23 mouse cellular contexts compared by ENCODE assay signal in genomic region chr1:77233010-77233409, GRCm38 (mm10).
DNase-seq lines count a peak whose midpoint lies in the region; ATAC-seq and TF ChIP-seq lines count a peak whose summit lies in the region.
"Had no signal": no experiment of that assay in that cellular context is flagged by ENCODE, and none has a peak within 500 bp of the region (broad histone marks: within the 10 kb centered on the region; RNA-seq: fewer than 3 reads in every experiment).

No protein-coding gene starts in this region.

- intact Hi-C loops in heart, adult 2 months (cut with DNase I) = no loop called here
- intact Hi-C loops in heart, postnatal 14 days (cut with DNase I) = no loop called here

- no peak for TF ChIP-seq EP300 in heart, adult 2 months (IDR thresholded peaks at IDR 0.05; ENCODE audit: insufficient read depth, low read depth, low read length)

- H3K27ac ChIP-seq in heart, adult 2 months = no peak overlapping the region
- H3K27ac ChIP-seq in heart, embryonic 12.5 days (ENCODE audit: poor library complexity, severe bottlenecking) = no peak overlapping the region
- H3K27ac ChIP-seq: embryonic facial prominence, embryonic 10.5 days; forebrain, embryonic 12.5 days; hindbrain, embryonic 10.5 days; hindbrain, postnatal 0 days; left cerebral cortex, adult 2 months; limb, embryonic 10.5 days; lung, embryonic 15.5 days had no signal

- no peak for TF ChIP-seq CTCF in heart, adult 2 months (IDR thresholded peaks at IDR 0.05)

- TF ChIP-seq POLR2A in heart, adult 2 months (IDR thresholded peaks at IDR 0.05; ENCODE audit: insufficient read depth, low read depth, low read length) = no peak

- H3K4me1 ChIP-seq in heart, adult 2 months (ENCODE audit: control insufficient read depth, insufficient read depth, low read length) = peaks cover 1% of the 10 kb centered on the region
- peaks cover 7% of the 10 kb centered on the region for H3K4me1 ChIP-seq in heart, embryonic 12.5 days (replicated peaks)
- H3K4me1 ChIP-seq: forebrain, embryonic 12.5 days; lung, embryonic 15.5 days had no signal

- WGBS in heart, adult 2 months = 55% methylated on average over 4 of the region's 4 CpGs
- WGBS in heart, embryonic 12.5 days = 63% methylated on average over 4 of the region's 4 CpGs

- no peak overlapping the region for H3K4me2 ChIP-seq in heart, embryonic 12.5 days
- H3K4me2 ChIP-seq: forebrain, embryonic 12.5 days; liver, embryonic 11.5 days; lung, embryonic 15.5 days had no signal

- peak; percentile 25 to 54 for DNase-seq in heart, adult 2 months
- DNase-seq in heart, adult 8-10 months (ENCODE audit: low spot score) = peak; percentile 58
- DNase-seq in heart, postnatal 14 days = peak; percentile 21 to 29
- peak; percentile 48 for DNase-seq in kidney, postnatal 14 days
- DNase-seq in layer of hippocampus, adult 11-12 months (ENCODE audit: low spot score) = no peak
- DNase-seq in frontal cortex, postnatal 10 days (ENCODE audit: low spot score in 2 of 2) = no peak
- DNase-seq: adrenal gland, adult 8-10 months; cerebellum, adult 11 months; cerebellum, postnatal 14 days; layer of hippocampus, adult 9-11 months; lung, postnatal 4 days; right cerebral cortex, postnatal 14 days; thymus, postnatal 36 days had no signal

- no peak overlapping the region for H3K4me3 ChIP-seq in heart, adult 2 months
- no peak overlapping the region for H3K4me3 ChIP-seq in heart, embryonic 12.5 days
- H3K4me3 ChIP-seq: embryonic facial prominence, embryonic 10.5 days; forebrain, embryonic 12.5 days; hindbrain, embryonic 10.5 days; left cerebral cortex, adult 2 months; limb, embryonic 10.5 days; lung, embryonic 15.5 days had no signal

- H3K9me3 ChIP-seq in heart, embryonic 12.5 days (replicated peaks) = 0 out of 2 replicates have a peak, but pooled peaks cover 4% of the 10 kb centered on the region
- H3K9me3 ChIP-seq: embryonic facial prominence, embryonic 10.5 days; forebrain, embryonic 12.5 days; hindbrain, embryonic 10.5 days; limb, embryonic 10.5 days; lung, embryonic 15.5 days had no signal

- no peaks in the 10 kb centered on the region for H3K79me2 ChIP-seq in heart, adult 2 months (replicated peaks; ENCODE audit: control insufficient read depth, insufficient read depth, low read length)

- H3K9ac ChIP-seq in heart, adult 2 months (ENCODE audit: low read depth, low read length) = no peak overlapping the region
- no peak overlapping the region for H3K9ac ChIP-seq in heart, embryonic 12.5 days
- H3K9ac ChIP-seq: forebrain, embryonic 12.5 days; lung, embryonic 15.5 days had no signal

- no peaks in the 10 kb centered on the region for H3K27me3 ChIP-seq in heart, adult 2 months (ENCODE audit: control insufficient read depth, insufficient read depth, low read length)
- no peaks in the 10 kb centered on the region for H3K27me3 ChIP-seq in heart, embryonic 12.5 days (replicated peaks)
- H3K27me3 ChIP-seq: forebrain, embryonic 12.5 days; lung, embryonic 15.5 days had no signal

- no peak for ATAC-seq in heart, embryonic 12.5 days (ENCODE audit: insufficient number of reproducible peaks, low FRiP score)
- ATAC-seq: hindbrain, postnatal 0 days; intestine, postnatal 0 days had no signal

- peaks cover 2% of the 10 kb centered on the region for H3K36me3 ChIP-seq in heart, adult 2 months (ENCODE audit: control insufficient read depth, insufficient read depth, low read length)
- H3K36me3 ChIP-seq in heart, embryonic 12.5 days = no peaks in the 10 kb centered on the region
- H3K36me3 ChIP-seq: embryonic facial prominence, embryonic 10.5 days; forebrain, embryonic 12.5 days; hindbrain, embryonic 10.5 days; limb, embryonic 10.5 days; lung, embryonic 15.5 days had no signal

Comparison
In these comparisons a context has a peak if more than half of its experiments do, and no peak if none do; other contexts are left out.
1. DNase-seq: peak in heart, adult 2 months (2 of 2), heart, adult 8-10 months (single experiment), heart, postnatal 14 days (2 of 2) and kidney, postnatal 14 days (single experiment); none in layer of hippocampus, adult 11-12 months (single experiment) and frontal cortex, postnatal 10 days (0 of 2).